Mouse (Mus musculus) kidney, adult 8-10 months (tissue): ENCODE data around the gene Bnipl.
"Not testable (repeated sequence)": the region's sequence is repeated elsewhere in the genome, so short reads cannot be mapped to it uniquely, and the experiment has no call there.

Source experiments
- DNase-seq, 2 experiments: peaks; one replicate each; pipeline ENCODE4 v3.0.0; 2022

Gene Bnipl

GRCm38 (mm10) chr3:95235386-95236301 lies 15.3 kb downstream of the Bnipl start:
- DNase-seq, result peak in 1 of 2 experiments; percentile 47

GRCm38 (mm10) chr3:95233303-95233980 lies 17.6 kb downstream of the Bnipl start:
- DNase-seq, result peak in 1 of 2 experiments; percentile 47

- peak; percentile 73 to 76 for DNase-seq
These were observed 18.2 kb downstream of the Bnipl start for GRCm38 (mm10) chr3:95232771-95233170.

GRCm38 (mm10) chr3:95231298-95232221 lies 19.4 kb downstream of the Bnipl start, which contains the start of gene Mllt11:
TSS of gene Mllt11 (minus strand) at chr3:95232171.
- peak; percentile 34 to 50 for DNase-seq

- peak; percentile 52 to 62 for DNase-seq
These were observed 20.3 kb downstream of the Bnipl start for GRCm38 (mm10) chr3:95230495-95231297.

GRCm38 (mm10) chr3:95229781-95230494 lies 21.1 kb downstream of the Bnipl start:
- peak; percentile 64 to 70 for DNase-seq

- DNase-seq, result peak; percentile 45 to 61
These were observed 21.9 kb downstream of the Bnipl start for GRCm38 (mm10) chr3:95228894-95229780.

GRCm38 (mm10) chr3:95228148-95228893 lies 22.7 kb downstream of the Bnipl start, which contains the start of gene Cdc42se1:
TSS of gene Cdc42se1 (plus strand) at chr3:95228732.
- peak; percentile 85 to 86 for DNase-seq

GRCm38 (mm10) chr3:95227214-95227613 lies 23.8 kb downstream of the Bnipl start:
- no peak for DNase-seq

- DNase-seq, result peak; percentile 66 to 78
These were observed 26.7 kb downstream of the Bnipl start for GRCm38 (mm10) chr3:95224295-95224694.

- no peak for DNase-seq
These were observed 28.0 kb downstream of the Bnipl start for GRCm38 (mm10) chr3:95223041-95223440.

GRCm38 (mm10) chr3:95218466-95219137 lies 32.4 kb downstream of the Bnipl start:
- DNase-seq, result peak in 1 of 2 experiments; percentile 50

- peak; percentile 94 to 96 for DNase-seq
These were observed 33.5 kb downstream of the Bnipl start, which contains the start of gene Gabpb2 for GRCm38 (mm10) chr3:95217255-95218134. TSS of gene Gabpb2 (minus strand) at chr3:95217916.

GRCm38 (mm10) chr3:95216655-95217254 lies 34.2 kb downstream of the Bnipl start:
- no peak for DNase-seq

GRCm38 (mm10) chr3:95213609-95213975 lies 37.4 kb downstream of the Bnipl start:
- DNase-seq, result no peak

- not testable (repeated sequence) for DNase-seq
These were observed 37.9 kb downstream of the Bnipl start for GRCm38 (mm10) chr3:95212889-95213608.
